Mouse (Mus musculus) intestine, embryonic 14.5 days (tissue): ENCODE results near the gene Zfp574. TPM values are rescaled to one million over a fixed set of nuclear protein-coding genes. Genes with fewer than 3 reads are reported as not detected.
A peak's percentile ranks its signal among the peaks of the same experiment; 100 is the strongest.

ENCODE experiments used
- ATAC-seq: fragments of 200-750 bp; cut with Nextera tagmentation; replicated peaks from 2 replicates; pipeline ENCODE4 v1.8.0; 2017; ENCODE audit warnings: low read depth, moderate number of reproducible peaks, moderate TSS enrichment, moderate library complexity; ENCODE audit not compliant: low FRiP score, low TSS enrichment
- DNase-seq: peaks from one replicate; pipeline ENCODE4 v3.0.0-alpha.2; 2018; ENCODE audit warnings: low spot score
- H3K27ac ChIP-seq: fragments of 300-500 bp; sonication (generic); 2 replicates; pipeline ENCODE4 v1.5.1; 2014; ENCODE audit warnings: low read depth, mild to moderate bottlenecking, control low read depth
- H3K27me3 ChIP-seq: fragments of 300-500 bp; sonication (generic); replicated peaks from 2 replicates; pipeline ENCODE4 v1.6.1; 2014; ENCODE audit warnings: low read length, control low read depth; ENCODE audit not compliant: control insufficient read depth, insufficient read depth
- H3K36me3 ChIP-seq: fragments of 300-500 bp; sonication (generic); 2 replicates; pipeline ENCODE4 v1.6.1; 2014; ENCODE audit warnings: low read length, control low read depth; ENCODE audit not compliant: control insufficient read depth, insufficient read depth
- H3K4me1 ChIP-seq: fragments of 300-500 bp; sonication (generic); replicated peaks from 2 replicates; pipeline ENCODE4 v1.6.1; 2014; ENCODE audit warnings: low read length, control low read depth, mixed read lengths; ENCODE audit not compliant: control insufficient read depth, insufficient read depth
- H3K4me2 ChIP-seq: fragments of 300-500 bp; sonication (generic); 2 replicates; pipeline ENCODE4 v1.6.1; 2014; ENCODE audit warnings: low read length
- H3K4me3 ChIP-seq: fragments of 300-500 bp; sonication (generic); 2 replicates; pipeline ENCODE4 v1.5.1; 2014; ENCODE audit warnings: low read depth, low read length, control low read depth, mixed read lengths
- H3K9ac ChIP-seq: fragments of 300-500 bp; sonication (generic); 2 replicates; pipeline ENCODE4 v1.6.1; 2014; ENCODE audit warnings: mild to moderate bottlenecking, low read length
- H3K9me3 ChIP-seq: fragments of 300-500 bp; sonication (generic); 2 replicates; pipeline ENCODE4 v1.6.1; 2016; ENCODE audit warnings: low read length, control low read depth; ENCODE audit not compliant: control insufficient read depth
- WGBS: fragments of 180-500 bp; shearing (Covaris S2); extraction: QIAGEN DNeasy Blood & Tissue Kit; methylation state at CpG from one replicate; pipeline ENCODE4 v1.1.7; 2014; 5-methylcytosine and 5-hydroxymethylcytosine counted together
- microRNA-seq: library from miRNA; unstranded; fragments of <30 nt; microRNA quantifications from one replicate; pipeline ENCODE4, GENCODE M21; 2016
- polyA plus RNA-seq: library from polyadenylated mRNA; unstranded; fragments of >200 nt; fragmentation: Nextera tagmentation; extraction: Ambion mirVana; gene quantifications from 2 replicates; pipeline ENCODE4 v1.2.1, GENCODE M21; 2014

The Zfp574 gene
- polyA plus RNA-seq, 1 experiment from 2014 or later = 24.8 TPM

DNA sequence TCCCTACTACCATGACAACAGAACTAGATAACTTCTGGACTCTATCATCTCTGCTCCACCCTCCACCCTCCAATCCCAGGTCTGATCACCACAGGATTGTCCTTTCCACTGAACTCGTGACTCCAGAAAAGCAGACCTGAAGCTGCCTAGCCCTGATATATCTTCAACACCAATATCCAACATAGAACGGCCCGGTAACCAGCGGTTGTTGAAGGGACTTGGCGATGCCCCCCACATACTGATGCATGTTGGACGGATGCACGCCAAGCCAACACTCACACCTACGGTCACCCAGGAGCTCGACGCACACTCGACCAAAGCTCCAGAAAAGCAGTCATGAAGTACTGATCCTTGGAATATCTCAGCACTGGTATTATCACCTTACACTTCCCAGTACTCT, 58.9 kb downstream of the Zfp574 start:
- Histone ChIP-seq H3K27me3 (peaks cover 53% of the 10 kb centered on the region), H3K4me3 (no peak overlapping the region), H3K4me1 (no peaks in the 10 kb centered on the region), H3K4me2 (no peak overlapping the region), H3K9me3 (peaks cover 4% of the 10 kb centered on the region; the same call in 1 of the 2 replicates), H3K27ac (no peak overlapping the region), H3K36me3 (no peaks in the 10 kb centered on the region), H3K9ac (no peak overlapping the region)
- DNase-seq (no peak), ATAC-seq (no peak)
- WGBS = 88% methylated on average over 11 of the region's 11 CpGs

GRCm38 (mm10) chr7:25132318-25132960, 60.1 kb downstream of the Zfp574 start:
- WGBS = 10% methylated on average over 25 of the region's 25 CpGs
- Histone ChIP-seq H3K36me3 (no peaks in the 10 kb centered on the region), H3K9me3 (peaks cover 4% of the 10 kb centered on the region; the same call in 1 of the 2 replicates), H3K4me2 (peak overlapping the region; percentile 9), H3K27ac (no peak overlapping the region), H3K27me3 (peaks cover 53% of the 10 kb centered on the region), H3K4me1 (no peaks in the 10 kb centered on the region), H3K4me3 (no peak overlapping the region), H3K9ac (no peak overlapping the region)
- DNase-seq = no peak
- no peak for ATAC-seq

Small RNA genes within 50 kb of the gene (microRNA-seq; reads per million reads assigned to microRNA genes)
- not detected for gene Mir6537

Other genes with a start within 250 kb of the Zfp574 start
- 14.2 and 16.7 TPM in 2 replicates for gene Gm9844, start 210.4 kb upstream of the Zfp574 start, polyA plus RNA-seq
- not detected in 2 replicates for gene Lypd4, start 202.6 kb upstream of the Zfp574 start, polyA plus RNA-seq
- gene Dmrtc2, start 202.5 kb upstream of the Zfp574 start, polyA plus RNA-seq = not detected in 2 replicates
- 3,468 and 3,555 TPM in 2 replicates for gene Rps19, start 188.2 kb upstream of the Zfp574 start, polyA plus RNA-seq
- 0.28 and 0.32 TPM in 2 replicates for gene Cd79a, start 175.2 kb upstream of the Zfp574 start, polyA plus RNA-seq
- 80.6 and 85.3 TPM in 2 replicates for gene Arhgef1, start 169.7 kb upstream of the Zfp574 start, polyA plus RNA-seq
- not detected in 2 replicates for gene Gm4881, start 128.1 kb upstream of the Zfp574 start, polyA plus RNA-seq
- gene Rabac1, start 99.8 kb upstream of the Zfp574 start, polyA plus RNA-seq = 164 TPM in 2 replicates
- gene Atp1a3, start 66.6 kb upstream of the Zfp574 start, polyA plus RNA-seq = 3.5 and 4.1 TPM in 2 replicates
- gene Grik5, start 221 bp upstream of the Zfp574 start, polyA plus RNA-seq = 7.0 and 8.8 TPM in 2 replicates
- 2.1 and 2.2 TPM in 2 replicates for gene Pou2f2, start 107.2 kb downstream of the Zfp574 start, polyA plus RNA-seq
- gene Dedd2, start 148.0 kb downstream of the Zfp574 start, polyA plus RNA-seq = 8.0 and 9.0 TPM in 2 replicates
- 3.9 and 4.2 TPM in 2 replicates for gene Zfp526, start 148.9 kb downstream of the Zfp574 start, polyA plus RNA-seq
- gene Gsk3a, start 165.3 kb downstream of the Zfp574 start, polyA plus RNA-seq = 13.2 and 13.6 TPM in 2 replicates
- gene Erf, start 178.2 kb downstream of the Zfp574 start, polyA plus RNA-seq = 19.9 and 22.0 TPM in 2 replicates
- gene Cic, start 195.1 kb downstream of the Zfp574 start, polyA plus RNA-seq = 38.0 and 38.5 TPM in 2 replicates
- 198 and 203 TPM in 2 replicates for gene Pafah1b3, start 225.4 kb downstream of the Zfp574 start, polyA plus RNA-seq
- gene Prr19, start 228.8 kb downstream of the Zfp574 start, polyA plus RNA-seq = 0.62 and 0.71 TPM in 2 replicates
- gene Tmem145, start 233.5 kb downstream of the Zfp574 start, polyA plus RNA-seq = 1.5 and 1.6 TPM in 2 replicates
- gene Megf8, start 244.6 kb downstream of the Zfp574 start, polyA plus RNA-seq = 10.8 and 11.4 TPM in 2 replicates